Mouse (Mus musculus): ENCODE results near the gene Rabl3. TPM values are rescaled to one million over a fixed set of nuclear protein-coding genes. Genes with fewer than 3 reads are reported as not detected.

The Rabl3 gene
- polyA plus RNA-seq, 1 experiment from 2014 or later, result 29.6 TPM

- H3K4me2 ChIP-seq, result no peak overlapping the region
- no peak overlapping the region for H3K9ac ChIP-seq (ENCODE audit: low read depth, low read length)
- H3K36me3 ChIP-seq (ENCODE audit: control insufficient read depth, insufficient read depth, low read length), result no peaks in the 10 kb centered on the region
- no peak overlapping the region for H3K4me3 ChIP-seq (ENCODE audit: low read depth, low read length)
- no peaks in the 10 kb centered on the region for H3K9me3 ChIP-seq (ENCODE audit: control insufficient read depth, low read length)
- no peak overlapping the region for H3K27ac ChIP-seq (ENCODE audit: low read depth, low read length)
- ATAC-seq (replicated peaks; ENCODE audit: low FRiP score) (no peak), DNase-seq (ENCODE audit: low spot score) (no peak)
- WGBS, result 94% methylated on average over 9 of the region's 9 CpGs
- H3K4me1 ChIP-seq (replicated peaks; ENCODE audit: control insufficient read depth, insufficient read depth, low read length), result no peaks in the 10 kb centered on the region
- H3K27me3 ChIP-seq (replicated peaks; ENCODE audit: control insufficient read depth, insufficient read depth, low read length), result no peaks in the 10 kb centered on the region
Measured at GRCm38 (mm10) chr16:37614540-37614939, 74.9 kb downstream of the Rabl3 start.

- no peaks in the 10 kb centered on the region for H3K36me3 ChIP-seq (ENCODE audit: control insufficient read depth, insufficient read depth, low read length)
- H3K27me3 ChIP-seq (replicated peaks; ENCODE audit: control insufficient read depth, insufficient read depth, low read length), result no peaks in the 10 kb centered on the region
- no peak overlapping the region for H3K9ac ChIP-seq (ENCODE audit: low read depth, low read length)
- H3K4me2 ChIP-seq, result no peak overlapping the region
- no peak overlapping the region for H3K4me3 ChIP-seq (ENCODE audit: low read depth, low read length)
- no peak overlapping the region for H3K27ac ChIP-seq (ENCODE audit: low read depth, low read length)
- no peak for DNase-seq (ENCODE audit: low spot score)
- WGBS, result 79% methylated on average over 8 of the region's 8 CpGs
- no peaks in the 10 kb centered on the region for H3K9me3 ChIP-seq (ENCODE audit: control insufficient read depth, low read length)
- no peaks in the 10 kb centered on the region for H3K4me1 ChIP-seq (replicated peaks; ENCODE audit: control insufficient read depth, insufficient read depth, low read length)
- no peak for ATAC-seq (replicated peaks; ENCODE audit: low FRiP score)
Measured at GRCm38 (mm10) chr16:37615429-37615828, 75.7 kb downstream of the Rabl3 start.

GRCm38 (mm10) chr16:37616104-37616503 lies 76.4 kb downstream of the Rabl3 start:
- H3K4me1 ChIP-seq (replicated peaks; ENCODE audit: control insufficient read depth, insufficient read depth, low read length), result no peaks in the 10 kb centered on the region
- 70% methylated on average over 8 of the region's 8 CpGs for WGBS
- H3K36me3 ChIP-seq (ENCODE audit: control insufficient read depth, insufficient read depth, low read length), result no peaks in the 10 kb centered on the region
- no peaks in the 10 kb centered on the region for H3K27me3 ChIP-seq (replicated peaks; ENCODE audit: control insufficient read depth, insufficient read depth, low read length)
- DNase-seq (ENCODE audit: low spot score) (no peak), ATAC-seq (replicated peaks; ENCODE audit: low FRiP score) (no peak)
- no peak overlapping the region for H3K27ac ChIP-seq (ENCODE audit: low read depth, low read length)
- no peak overlapping the region for H3K4me3 ChIP-seq (ENCODE audit: low read depth, low read length)
- H3K9me3 ChIP-seq (ENCODE audit: control insufficient read depth, low read length), result no peaks in the 10 kb centered on the region
- H3K9ac ChIP-seq (ENCODE audit: low read depth, low read length), result no peak overlapping the region
- no peak overlapping the region for H3K4me2 ChIP-seq

- H3K36me3 ChIP-seq (ENCODE audit: control insufficient read depth, insufficient read depth, low read length), result no peaks in the 10 kb centered on the region
- no peak overlapping the region for H3K4me3 ChIP-seq (ENCODE audit: low read depth, low read length)
- no peaks in the 10 kb centered on the region for H3K9me3 ChIP-seq (ENCODE audit: control insufficient read depth, low read length)
- no peaks in the 10 kb centered on the region for H3K27me3 ChIP-seq (replicated peaks; ENCODE audit: control insufficient read depth, insufficient read depth, low read length)
- H3K4me2 ChIP-seq, result no peak overlapping the region
- no peaks in the 10 kb centered on the region for H3K4me1 ChIP-seq (replicated peaks; ENCODE audit: control insufficient read depth, insufficient read depth, low read length)
- 43% methylated on average over 3 of the region's 3 CpGs for WGBS
- no peak overlapping the region for H3K9ac ChIP-seq (ENCODE audit: low read depth, low read length)
- ATAC-seq (replicated peaks; ENCODE audit: low FRiP score) (no peak), DNase-seq (ENCODE audit: low spot score) (no peak)
- no peak overlapping the region for H3K27ac ChIP-seq (ENCODE audit: low read depth, low read length)
Measured at GRCm38 (mm10) chr16:37617695-37618094, 78.0 kb downstream of the Rabl3 start.

Other genes starting within 250 kb of the Rabl3 start
- 0.25 and 0.26 TPM in 2 replicates for gene Stxbp5l, start 154.9 kb upstream of the Rabl3 start, polyA plus RNA-seq (2014; fragmentation: Nextera tagmentation; extraction: Ambion mirVana)
- 29.2 and 34.0 TPM in 2 replicates for gene Gtf2e1, start 96 bp upstream of the Rabl3 start, polyA plus RNA-seq (2014; fragmentation: Nextera tagmentation; extraction: Ambion mirVana)
- gene Hgd, start 40.3 kb downstream of the Rabl3 start, polyA plus RNA-seq (2014; fragmentation: Nextera tagmentation; extraction: Ambion mirVana), result 13.6 and 13.7 TPM in 2 replicates
- gene Ndufb4, start 114.6 kb downstream of the Rabl3 start, polyA plus RNA-seq (2014; fragmentation: Nextera tagmentation; extraction: Ambion mirVana), result 67.6 and 72.2 TPM in 2 replicates
- gene Fstl1, start 237.0 kb downstream of the Rabl3 start, polyA plus RNA-seq (2014; fragmentation: Nextera tagmentation; extraction: Ambion mirVana), result 107 and 118 TPM in 2 replicates